Mouse (Mus musculus) MEL (cell line): Measurements from ENCODE around the gene Stac3. TPM values are rescaled to one million over a fixed set of nuclear protein-coding genes. Genes with fewer than 3 reads are reported as not detected.

ENCODE experiments used
- DNase-seq: peaks from one replicate; pipeline ENCODE4 v3.0.0; 2011; ENCODE audit warnings: low read depth, low spot score
- H3K27ac ChIP-seq: 2 replicates; pipeline ENCODE4 v1.5.1; 2012; ENCODE audit warnings: low read depth, mild to moderate bottlenecking, control low read depth, low read length, moderate library complexity; ENCODE audit not compliant: control insufficient read depth
- H3K27me3 ChIP-seq, 2 experiments: fragments of 150-350 bp in 1 of 2; sonication (generic) in 1 of 2; 2 replicates each; pipeline ENCODE4 v1.6.1; 2012; ENCODE audit warnings: low read length in 2 of 2, mild to moderate bottlenecking in 2 of 2, improper control_type of control experiment in 1 of 2, moderate library complexity in 1 of 2; ENCODE audit not compliant: insufficient read depth in 2 of 2, control insufficient read depth in 1 of 2
- H3K36me3 ChIP-seq, 2 experiments: 2 replicates each; pipeline ENCODE4 v1.6.1; 2012 to 2014; ENCODE audit warnings: low read length in 2 of 2, improper control_type of control experiment in 1 of 2, inconsistent platforms in 1 of 2, mild to moderate bottlenecking in 1 of 2; ENCODE audit not compliant: insufficient read depth in 2 of 2, control insufficient read depth in 1 of 2
- H3K4me1 ChIP-seq, 2 experiments: fragments of 150-350 bp in 1 of 2; sonication (generic) in 1 of 2; 2 replicates each; pipeline ENCODE4 v1.6.1; 2012; ENCODE audit warnings: low read length in 2 of 2, improper control_type of control experiment in 1 of 2, mild to moderate bottlenecking in 1 of 2; ENCODE audit not compliant: insufficient read depth in 2 of 2, control insufficient read depth in 1 of 2
- H3K4me3 ChIP-seq, 2 experiments: fragments of 150-350 bp in 1 of 2; sonication (generic) in 1 of 2; 2 replicates each; pipeline ENCODE4 v1.5.1; 2012; ENCODE audit warnings: low read depth in 2 of 2, low read length in 2 of 2, mild to moderate bottlenecking in 2 of 2, moderate library complexity in 2 of 2, control low read depth in 1 of 2, improper control_type of control experiment in 1 of 2; ENCODE audit not compliant: control insufficient read depth in 1 of 2, insufficient read depth in 1 of 2
- H3K79me2 ChIP-seq: 2 replicates; pipeline ENCODE4 v1.6.1; 2012; ENCODE audit warnings: mild to moderate bottlenecking, low read length, moderate library complexity; ENCODE audit not compliant: control insufficient read depth, poor library complexity, insufficient read depth
- H3K9ac ChIP-seq: 2 replicates; pipeline ENCODE4 v1.6.1; 2012; ENCODE audit warnings: low read depth, mild to moderate bottlenecking, control low read depth, low read length, moderate library complexity; ENCODE audit not compliant: control insufficient read depth, poor library complexity, severe bottlenecking
- H3K9me3 ChIP-seq: fragments of 150-350 bp; sonication (generic); replicated peaks from 2 replicates; pipeline ENCODE4 v1.6.1; 2012; ENCODE audit warnings: mild to moderate bottlenecking, low read length, improper control_type of control experiment, moderate library complexity; ENCODE audit not compliant: insufficient read depth
- EP300 ChIP-seq, 2 experiments: IDR thresholded peaks; 2 replicates each; pipeline ENCODE4 v1.6.1; 2011; ENCODE audit warnings: improper control_type of control experiment in 2 of 2, low read length in 2 of 2, low read depth in 1 of 2, mild to moderate bottlenecking in 1 of 2
- KAT2A ChIP-seq: conservative IDR thresholded peaks from 2 replicates; pipeline ENCODE4 v1.6.1; 2012; ENCODE audit warnings: low read depth, low read length, improper control_type of control experiment, inconsistent platforms
- MAX ChIP-seq: IDR thresholded peaks from 2 replicates; pipeline ENCODE4 v1.6.1; 2011; ENCODE audit warnings: low read length, improper control_type of control experiment
- MAZ ChIP-seq: IDR thresholded peaks from 2 replicates; pipeline ENCODE4 v1.6.1; 2012; ENCODE audit warnings: low read depth, mild to moderate bottlenecking, inconsistent platforms, low read length, improper control_type of control experiment
- MXI1 ChIP-seq: IDR thresholded peaks from 2 replicates; pipeline ENCODE4 v1.6.1; 2011; ENCODE audit warnings: mild to moderate bottlenecking, low read depth, low read length, improper control_type of control experiment
- MYC ChIP-seq: IDR thresholded peaks from 2 replicates; pipeline ENCODE4 v1.6.1; 2011; ENCODE audit warnings: low read depth, mild to moderate bottlenecking, low read length, improper control_type of control experiment, moderate library complexity
- POLR2A ChIP-seq, 2 experiments: IDR thresholded peaks; 2 replicates each; pipeline ENCODE4 v1.6.1; 2011 to 2012; ENCODE audit warnings: low read length in 2 of 2, mild to moderate bottlenecking in 2 of 2, control low read depth in 1 of 2, improper control_type of control experiment in 1 of 2, low read depth in 1 of 2, moderate library complexity in 1 of 2; ENCODE audit not compliant: control insufficient read depth in 1 of 2, insufficient read depth in 1 of 2, poor library complexity in 1 of 2
- POLR2AphosphoS2 ChIP-seq: IDR thresholded peaks from 2 replicates; pipeline ENCODE4 v1.6.1; 2011; ENCODE audit warnings: low read length, improper control_type of control experiment
- RCOR1 ChIP-seq: IDR thresholded peaks from 2 replicates; pipeline ENCODE4 v1.6.1; 2012; ENCODE audit warnings: low read depth, mild to moderate bottlenecking, inconsistent platforms, low read length, improper control_type of control experiment
- SIN3A ChIP-seq: IDR thresholded peaks from 2 replicates; pipeline ENCODE4 v1.6.1; 2012; ENCODE audit warnings: low read length, improper control_type of control experiment, inconsistent platforms
- TAL1 ChIP-seq: IDR thresholded peaks from 2 replicates; pipeline ENCODE4 v1.6.1; 2012; ENCODE audit warnings: mild to moderate bottlenecking, inconsistent platforms, low read length, moderate library complexity, mixed read lengths
- TBP ChIP-seq: IDR thresholded peaks from 2 replicates; pipeline ENCODE4 v1.8.0; 2011; ENCODE audit warnings: low read depth, low read length, improper control_type of control experiment
- ZMIZ1 ChIP-seq: IDR thresholded peaks from 2 replicates; pipeline ENCODE4 v1.6.1; 2012; ENCODE audit warnings: low read depth, mild to moderate bottlenecking, inconsistent platforms, low read length, improper control_type of control experiment, moderate library complexity
- polyA plus RNA-seq, 2 experiments: library from polyadenylated mRNA; stranded (reverse) in 1 of 2; unstranded in 1 of 2; fragments of >175 nt in 1 of 2; fragments of >200 nt in 1 of 2; gene quantifications; 2 replicates each; pipeline versions ENCODE4 v1.2.1 to v1.2.4; 2012; ENCODE audit warnings: low replicate concordance in 2 of 2, low read depth in 1 of 2; ENCODE audit not compliant: insufficient read length in 2 of 2, insufficient read depth in 1 of 2, missing spikeins in 1 of 2
- total RNA-seq: library from RNA; depleted of rRNA; stranded (reverse); fragments of 300-350 nt; gene quantifications from 2 replicates; pipeline ENCODE4 v1.2.3, GENCODE M21; 2012

Gene Stac3
- total and polyA plus RNA-seq, 3 experiments: 0.25 TPM; not detected in 2

DNA sequence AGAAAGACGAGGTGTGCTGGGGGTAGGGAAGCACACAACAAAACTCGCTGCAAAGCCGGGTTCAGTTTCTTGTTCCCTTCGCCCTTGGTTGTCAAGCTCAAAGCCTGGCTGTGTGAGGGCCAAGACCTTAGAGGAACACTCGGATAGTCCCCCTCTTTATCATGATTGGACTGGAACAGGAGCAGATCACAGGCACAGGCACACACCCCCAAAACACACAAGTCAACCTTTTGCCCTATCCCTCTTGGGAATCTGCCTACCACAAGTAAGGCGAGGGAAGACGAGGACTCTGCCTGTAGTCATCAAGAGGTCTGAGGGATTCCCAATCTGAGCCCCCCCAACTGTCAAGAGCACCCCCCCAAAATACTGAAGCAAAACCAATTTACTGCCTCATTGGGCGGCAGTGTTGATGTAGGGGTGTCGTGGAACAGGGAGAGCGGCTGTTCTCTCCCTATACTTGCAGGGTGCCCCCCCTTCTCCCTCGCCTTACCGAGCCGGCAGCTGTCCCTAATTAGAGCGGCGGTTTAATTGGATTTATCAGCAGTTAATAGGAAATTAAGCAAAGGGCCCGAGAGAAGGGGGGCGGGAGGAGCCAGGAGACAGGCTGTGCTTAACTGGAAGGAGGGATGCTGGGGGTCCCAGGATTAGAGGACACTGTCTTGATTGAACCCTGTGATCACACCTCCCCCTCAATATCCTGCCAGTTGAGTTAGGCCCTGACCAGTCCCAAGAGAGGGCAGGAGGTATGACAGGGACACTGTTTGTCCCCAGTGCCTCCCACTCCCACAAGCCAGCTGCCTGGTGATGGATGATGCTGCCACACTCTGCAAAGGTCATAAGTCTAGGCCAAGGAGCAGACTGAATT lies 8.6 kb downstream of the Stac3 start:
- no peaks in the 10 kb centered on the region for H3K27me3 ChIP-seq
- H3K27ac ChIP-seq: no peak overlapping the region
- TF ChIP-seq MYC (no peak), SIN3A (peak; percentile 16; the same call in 1 of the 2 replicates)
- TF ChIP-seq, all 39 proteins: peak for 1
- Histone ChIP-seq H3K9ac (no peak overlapping the region), H3K9me3 (no peaks in the 10 kb centered on the region), H3K4me1 (peaks cover 0 to 20% of the 10 kb centered on the region in 2 experiments; a peak in 2 of 4 replicates), H3K4me3 (peak overlapping the region in 1 of 2 experiments; percentile 30; a peak in 1 of 4 replicates), H3K79me2 (no peaks in the 10 kb centered on the region; the same call in 1 of the 2 replicates), H3K36me3 (peaks cover 0 to 2% of the 10 kb centered on the region in 2 experiments; a peak in 2 of 4 replicates)
- peak; percentile 33 for DNase-seq

GRCm38 (mm10) chr10:127510895-127511617 lies 9.6 kb downstream of the Stac3 start:
- Histone ChIP-seq H3K36me3 (peaks cover 0 to 2% of the 10 kb centered on the region in 2 experiments; a peak in 2 of 4 replicates), H3K4me1 (peaks cover 0 to 30% of the 10 kb centered on the region in 2 experiments; a peak in 3 of 4 replicates), H3K27me3 (no peaks in the 10 kb centered on the region), H3K9me3 (no peaks in the 10 kb centered on the region), H3K79me2 (no peaks in the 10 kb centered on the region; the same call in 1 of the 2 replicates), H3K4me3 (peak overlapping the region; percentile 45 to 63; a peak in 3 of 4 replicates), H3K27ac (no peak overlapping the region), H3K9ac (peak overlapping the region; percentile 67)
- no peak for TF ChIP-seq POLR2A (IDR thresholded peaks at IDR 0.05; ENCODE audit: control insufficient read depth in 1 of 2, insufficient read depth in 1 of 2, low read depth in 1 of 2, low read length in 2 of 2, poor library complexity in 1 of 2)
- no peak for TF ChIP-seq ZMIZ1
- TF ChIP-seq POLR2AphosphoS2: no peak
- no peak for TF ChIP-seq MXI1
- no peak for TF ChIP-seq RCOR1
- TF ChIP-seq KAT2A: no peak
- TF ChIP-seq TAL1: no peak
- no peak for TF ChIP-seq EP300 (IDR thresholded peaks at IDR 0.05; ENCODE audit: low read depth in 1 of 2, low read length in 2 of 2)
- TF ChIP-seq MAZ: no peak
- TF ChIP-seq MAX: no peak
- TF ChIP-seq TBP: no peak
- peak; percentile 38 for DNase-seq
